Mouse (Mus musculus): ENCODE results near the gene Lbp.

The Lbp gene

DNA sequence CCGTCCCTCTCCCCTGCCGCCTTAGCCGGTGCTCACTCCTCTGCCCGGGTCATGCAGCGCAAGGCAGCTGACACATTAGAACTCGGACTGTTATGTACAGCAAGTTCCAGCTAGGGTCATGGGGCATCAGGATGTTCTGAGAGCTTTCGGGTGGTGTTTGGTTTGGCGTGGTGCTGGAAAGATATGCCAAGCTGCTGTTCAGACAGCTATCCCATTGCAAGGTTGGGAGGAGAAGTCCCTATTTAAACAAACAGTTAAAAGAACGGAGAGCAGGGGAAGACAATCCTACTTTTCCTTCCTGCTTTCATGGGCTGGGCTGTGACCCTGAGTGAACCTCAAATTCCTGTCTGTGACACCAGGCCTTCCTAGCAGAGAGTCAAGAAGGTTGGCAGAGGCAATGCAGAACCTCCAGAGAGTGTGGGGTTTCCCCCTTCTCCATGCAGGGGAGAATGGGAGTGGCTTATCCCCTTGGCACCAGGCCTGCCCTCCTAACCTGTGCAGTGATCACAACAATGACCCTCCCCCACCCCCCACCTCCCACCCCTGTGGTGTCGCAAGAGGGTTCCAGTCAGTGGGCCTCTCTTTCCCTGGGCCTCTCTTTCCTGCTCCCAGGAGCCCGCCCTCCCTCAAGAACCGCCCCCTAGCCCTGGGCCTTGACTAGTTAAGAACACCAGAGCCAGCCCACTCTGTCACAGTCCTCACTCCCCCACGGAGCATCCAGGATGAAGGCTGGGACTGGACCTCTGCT lies at the start of gene Lbp:
Gene Lbp (plus strand): TSS at position 546 of the 748 bp plus-strand sequence.
- no peak for DNase-seq (ENCODE audit: low spot score in 2 of 2)

DNA sequence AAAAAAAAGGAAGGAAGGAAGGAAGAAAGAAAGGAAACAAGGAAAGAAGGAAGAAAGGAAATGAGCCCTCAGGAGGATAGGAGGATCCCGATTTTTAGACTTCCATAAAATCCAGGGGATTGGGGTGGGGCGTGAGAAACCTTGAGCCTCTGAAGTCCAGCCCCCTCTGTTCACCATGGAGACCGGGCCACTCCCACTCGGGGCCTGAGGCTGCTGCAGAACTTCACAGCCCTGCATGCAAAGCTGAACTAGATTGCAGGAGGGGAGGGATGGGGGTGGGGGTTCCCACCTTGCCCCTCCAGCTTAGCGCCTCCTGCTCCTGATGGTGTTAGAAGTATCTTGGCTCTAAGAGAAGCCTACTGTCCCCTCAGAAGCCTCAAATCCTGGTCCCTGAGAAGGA lies 49.4 kb upstream of the Lbp start:
- DNase-seq (ENCODE audit: low spot score in 2 of 2), result no peak

DNA sequence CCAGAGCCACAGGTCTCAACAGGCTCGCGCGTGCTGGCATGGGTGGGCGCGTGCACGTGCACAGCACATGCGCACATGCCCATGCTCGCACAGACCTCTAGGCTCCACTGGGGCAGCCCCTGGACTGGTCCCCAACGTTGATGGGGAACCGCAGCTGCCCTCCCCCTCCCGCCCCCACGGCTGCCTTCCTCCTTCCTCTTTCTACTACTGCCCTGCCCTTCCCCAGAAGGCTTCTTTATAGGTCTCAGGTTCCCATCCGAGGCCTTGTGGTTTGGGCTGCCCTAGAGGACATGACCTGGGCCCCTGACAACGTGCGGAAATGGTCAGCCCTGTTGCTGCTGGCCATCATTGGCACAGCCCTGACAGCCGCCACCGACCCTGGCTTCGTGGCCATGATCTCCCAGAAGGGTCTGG lies 48.3 kb upstream of the Lbp start, which contains the start of gene Bpi:
Gene Bpi (plus strand): TSS at position 90 of the 414 bp plus-strand sequence.
- DNase-seq (ENCODE audit: low spot score in 2 of 2), result no peak

DNA sequence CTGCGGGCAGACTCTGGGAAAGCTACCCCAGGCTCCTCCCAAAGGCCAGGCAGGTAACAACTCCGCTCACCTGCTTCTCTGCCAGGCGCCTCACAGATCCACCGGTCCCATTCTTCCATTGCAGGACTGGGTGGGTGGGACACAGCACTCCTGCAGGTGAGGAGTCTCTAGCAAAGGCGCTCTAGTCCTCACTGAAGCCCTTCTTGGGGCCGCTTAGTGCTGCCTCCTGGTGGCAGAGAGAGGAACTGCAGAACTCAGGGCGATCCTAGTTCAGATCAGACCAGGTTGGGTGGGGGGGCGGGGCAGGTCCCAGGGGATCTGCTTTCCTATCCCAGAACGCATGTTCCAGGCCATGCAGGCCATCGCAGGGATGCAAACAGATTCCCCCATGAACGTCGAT lies 47.5 kb upstream of the Lbp start:
- DNase-seq (ENCODE audit: low spot score in 2 of 2), result peak in 1 of 2 experiments; percentile 36

DNA sequence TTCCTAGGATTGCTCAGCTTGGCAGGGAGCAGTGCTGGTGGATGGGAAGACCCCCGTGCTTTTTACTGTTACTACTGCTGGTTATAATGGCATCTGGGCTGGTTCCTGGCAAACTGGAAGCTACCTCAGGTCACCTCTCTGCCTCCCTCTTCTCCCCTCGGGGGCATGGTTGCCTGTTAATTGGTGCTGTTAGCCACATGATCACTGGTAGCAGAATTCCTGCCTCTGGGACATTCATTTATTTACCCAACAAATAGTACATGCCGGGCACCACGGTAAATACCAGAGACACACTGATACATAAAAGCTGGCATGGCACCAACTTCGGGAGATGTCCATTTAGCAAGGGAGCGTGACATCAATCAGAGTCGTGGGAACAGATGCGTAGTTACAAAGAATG lies 46.8 kb upstream of the Lbp start:
- no peak for DNase-seq (ENCODE audit: low spot score in 2 of 2)

DNA sequence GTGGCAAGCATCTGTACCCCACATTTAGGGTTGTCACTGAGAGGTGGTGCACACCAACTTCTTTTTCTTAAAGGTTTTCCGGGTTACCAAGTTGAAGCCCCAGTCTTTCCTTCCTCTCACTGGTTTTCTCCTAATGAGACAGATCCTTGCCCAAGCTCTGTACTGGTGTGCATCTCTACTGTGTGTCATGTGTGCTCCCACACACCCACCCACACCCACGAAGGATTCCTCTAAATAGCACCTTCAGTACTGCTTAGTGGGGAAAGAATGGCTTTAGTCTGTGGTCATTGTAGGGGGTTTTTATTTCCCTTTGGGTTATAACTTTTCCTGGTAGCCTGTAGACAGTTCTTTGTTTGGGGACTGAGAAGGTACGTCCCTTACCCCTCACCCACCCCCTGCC lies 41.4 kb upstream of the Lbp start:
- DNase-seq (ENCODE audit: low spot score in 2 of 2), result peak in 1 of 2 experiments; percentile 14

DNA sequence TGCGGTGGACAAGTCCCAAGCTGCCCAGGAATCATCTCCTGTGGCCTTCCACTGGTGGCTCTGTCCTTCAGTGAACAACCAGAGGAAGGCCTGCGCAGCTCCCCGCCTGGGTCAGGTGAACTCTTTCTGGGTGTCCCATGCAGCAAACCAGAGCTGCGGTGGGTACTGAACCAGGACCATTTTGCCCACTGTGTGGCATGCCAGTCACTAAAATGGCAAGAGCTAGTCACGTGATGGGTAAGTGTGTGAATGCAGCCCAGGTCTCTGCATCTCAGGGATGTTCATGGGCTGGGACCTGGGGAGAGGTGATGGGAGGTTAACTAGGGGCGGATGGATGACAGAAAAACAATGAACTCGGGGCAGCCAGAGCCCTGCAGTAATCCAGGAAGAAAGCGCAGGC lies 36.3 kb upstream of the Lbp start:
- DNase-seq (ENCODE audit: low spot score in 2 of 2), result no peak

DNA sequence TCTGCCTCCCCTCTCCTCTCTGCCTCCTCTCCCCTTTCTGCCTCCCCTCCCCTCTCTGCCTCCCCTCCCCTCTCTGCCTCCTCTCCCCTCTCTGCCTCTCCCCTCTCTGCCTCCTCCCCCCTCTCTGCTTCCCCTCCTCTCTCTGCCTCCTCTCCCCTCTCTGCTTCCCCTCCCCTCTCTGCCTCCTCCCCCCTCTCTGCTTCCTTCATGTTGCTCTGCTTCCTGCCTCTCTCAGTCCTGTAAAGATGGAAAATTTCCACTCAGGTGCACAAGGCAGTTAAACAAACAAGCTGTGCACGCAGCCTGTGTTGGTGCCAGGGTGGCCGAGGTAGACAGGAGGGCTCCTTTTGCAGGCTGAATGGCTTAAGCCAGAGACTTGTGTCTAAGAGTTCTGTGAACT lies 32.6 kb upstream of the Lbp start:
- DNase-seq (ENCODE audit: low spot score in 2 of 2), result no peak

DNA sequence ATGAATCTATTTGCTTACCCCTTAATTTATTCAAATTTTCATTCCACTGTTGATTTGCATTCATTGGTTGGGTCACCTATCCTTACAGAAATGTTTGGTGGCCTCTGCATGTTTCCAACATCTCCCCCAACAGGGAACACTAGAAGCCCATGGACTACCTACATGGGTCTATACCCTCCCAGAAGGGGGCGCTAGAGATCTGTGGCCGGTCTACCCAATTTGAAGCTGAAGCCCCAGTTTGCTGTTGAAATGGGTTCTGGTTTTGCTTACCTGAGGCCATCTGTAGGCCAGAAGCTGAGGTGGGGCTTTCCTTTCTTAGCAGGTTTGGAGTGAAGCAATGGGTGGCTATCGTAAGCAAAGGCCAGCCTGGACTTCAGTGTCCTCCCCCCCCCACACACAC lies 30.9 kb upstream of the Lbp start:
- DNase-seq (ENCODE audit: low spot score in 2 of 2), result no peak

DNA sequence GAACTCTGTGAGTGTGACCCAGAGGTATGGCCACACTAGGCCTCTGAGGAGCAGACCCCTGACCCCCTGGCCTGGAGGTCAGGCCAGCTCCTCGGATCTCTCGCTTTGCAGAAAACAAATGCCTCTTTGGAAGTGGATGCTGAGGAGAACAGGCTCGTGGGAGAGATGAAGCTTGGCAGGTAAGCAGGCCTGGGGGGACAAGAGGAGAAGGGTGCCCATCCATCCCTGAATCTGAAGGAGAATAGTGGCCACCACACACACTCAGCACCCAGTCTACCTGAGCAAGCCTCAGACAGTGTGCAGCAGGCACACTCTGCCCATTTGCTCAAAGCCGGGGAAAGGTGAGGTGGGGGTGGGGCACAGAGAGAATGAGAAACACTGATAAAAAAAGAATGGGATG lies 30.5 kb upstream of the Lbp start:
- DNase-seq (ENCODE audit: low spot score in 2 of 2), result no peak

DNA sequence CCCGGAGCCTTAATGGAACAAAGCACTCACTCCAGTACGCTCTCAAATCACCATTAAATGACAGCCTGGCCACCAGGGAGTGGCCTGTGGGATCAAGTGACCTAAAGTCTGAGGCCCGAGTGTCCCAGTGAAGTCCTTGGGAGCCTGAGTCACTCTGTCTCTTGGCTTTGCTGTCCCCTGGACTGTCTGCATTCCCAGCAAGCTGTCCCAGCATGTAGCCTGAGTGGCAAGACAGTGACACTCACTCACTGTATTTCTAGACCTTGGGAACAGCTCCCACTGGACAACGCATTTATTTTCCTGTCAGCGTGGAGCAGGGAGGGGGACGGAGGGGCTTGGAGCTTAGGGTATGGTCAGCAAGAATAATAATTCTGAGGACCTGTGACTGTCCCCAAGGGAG lies 29.8 kb upstream of the Lbp start:
- no peak for DNase-seq (ENCODE audit: low spot score in 2 of 2)

DNA sequence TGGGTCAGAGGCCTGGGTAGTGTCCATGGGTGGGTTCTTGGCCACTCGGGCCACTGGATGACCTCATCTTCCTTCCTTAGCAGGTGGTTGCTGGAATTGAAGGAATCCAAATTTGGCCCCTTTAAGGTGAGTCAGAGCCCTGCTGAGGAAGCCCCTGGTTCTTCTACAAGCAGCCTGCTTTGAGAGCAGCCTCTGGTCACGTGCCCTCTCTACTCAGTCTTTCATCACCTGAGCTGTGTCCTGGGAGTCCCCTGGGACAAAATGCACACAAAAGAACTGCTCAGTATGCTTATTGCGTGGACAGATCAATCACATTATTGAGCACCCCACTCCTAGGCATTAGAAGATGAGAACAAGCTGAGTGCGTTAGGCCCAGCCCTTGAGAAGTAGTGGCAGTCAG lies 29.4 kb upstream of the Lbp start:
- no peak for DNase-seq (ENCODE audit: low spot score in 2 of 2)

DNA sequence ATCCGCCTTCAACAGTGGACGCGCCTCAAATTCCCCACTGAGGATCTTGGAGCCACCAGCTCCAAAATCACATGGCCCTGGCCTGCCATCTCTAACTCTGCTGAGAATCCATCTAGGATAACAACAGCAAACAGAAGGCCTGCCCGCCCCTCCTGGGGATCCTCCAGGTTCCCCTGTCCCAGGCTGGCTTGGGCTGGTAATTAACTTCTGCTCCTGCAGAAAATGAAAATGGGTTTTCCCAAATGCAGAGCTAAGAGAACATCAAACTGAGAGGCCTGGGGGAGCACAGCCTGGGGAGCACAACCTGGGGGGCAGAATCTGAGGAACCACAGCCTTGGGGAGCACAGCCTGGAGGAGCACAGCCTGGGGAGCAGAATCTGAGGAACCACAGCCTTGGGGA lies 26.6 kb upstream of the Lbp start:
- no peak for DNase-seq (ENCODE audit: low spot score in 2 of 2)

DNA sequence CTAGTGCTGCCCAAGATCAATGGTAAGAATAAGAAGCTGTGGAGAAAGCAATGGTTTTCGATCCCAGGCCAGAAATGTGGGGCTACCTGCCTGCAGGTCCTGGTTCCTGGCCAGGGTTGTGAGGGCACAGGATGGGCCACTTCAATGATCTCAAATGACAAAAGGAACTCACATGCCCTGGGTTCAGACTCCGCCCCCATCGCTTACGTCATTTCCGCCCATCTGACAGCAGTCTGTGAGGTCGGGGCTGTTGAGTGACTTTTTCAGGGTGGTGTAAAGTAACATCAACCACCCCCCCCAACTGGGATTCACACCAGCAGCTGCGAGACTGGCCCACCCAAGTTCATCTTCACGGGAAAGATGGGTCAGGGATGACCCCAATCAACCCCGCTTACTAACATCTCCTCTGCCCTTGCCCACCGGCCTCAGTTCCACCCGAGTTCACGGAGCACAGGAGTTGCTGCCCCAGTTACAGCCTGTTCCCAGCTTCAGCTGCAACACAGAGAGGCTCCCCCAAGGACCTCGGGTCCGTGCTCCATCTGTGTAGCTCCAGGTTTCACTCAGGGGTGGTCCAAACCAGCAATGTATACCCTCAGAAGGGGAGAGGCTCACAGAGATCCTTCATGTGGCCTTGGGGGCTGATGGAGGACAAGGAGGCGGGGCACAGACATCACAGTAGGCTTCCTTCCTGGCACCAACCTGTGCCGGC lies 24.6 kb upstream of the Lbp start:
- DNase-seq (ENCODE audit: low spot score in 2 of 2), result no peak

DNA sequence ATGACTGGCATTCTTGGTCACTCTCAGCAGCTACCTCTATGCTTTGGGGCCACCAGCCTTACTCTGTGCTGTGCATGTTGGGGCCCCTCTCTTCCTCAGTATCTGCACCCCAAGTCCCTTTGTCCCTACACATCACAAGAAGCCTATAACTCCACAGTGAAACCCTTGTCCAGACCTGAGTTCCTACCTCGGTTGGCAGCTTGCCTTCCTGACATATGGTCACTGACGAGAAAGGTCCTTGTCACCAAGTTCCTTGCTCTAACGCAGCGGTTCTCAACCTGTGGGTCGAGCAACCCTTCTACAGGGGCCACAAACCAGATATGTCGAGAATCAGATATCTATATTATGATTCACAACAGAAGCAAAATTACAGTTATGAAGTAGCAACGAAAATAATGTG lies 23.2 kb upstream of the Lbp start:
- DNase-seq (ENCODE audit: low spot score in 2 of 2), result no peak

DNA sequence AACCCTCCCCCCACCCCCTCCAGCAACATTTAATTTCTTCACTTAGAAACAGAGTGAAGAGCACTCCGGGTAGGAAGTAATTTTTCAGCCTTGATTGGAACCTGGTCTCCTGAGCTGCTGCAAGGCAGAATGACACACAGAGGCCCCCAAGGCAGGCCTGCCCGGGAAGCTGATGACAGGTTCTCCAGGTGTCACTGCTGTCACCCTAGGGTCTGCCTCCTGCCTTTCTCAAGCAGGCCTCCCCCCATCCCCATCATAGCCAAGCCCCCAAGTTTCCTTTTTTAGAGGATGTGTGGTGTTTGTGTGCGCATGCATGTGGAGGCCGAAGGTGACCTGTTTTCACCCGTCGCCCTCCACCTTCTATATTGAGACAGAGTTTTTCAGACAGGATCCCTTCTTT lies 22.5 kb upstream of the Lbp start:
- DNase-seq (ENCODE audit: low spot score in 2 of 2), result no peak

DNA sequence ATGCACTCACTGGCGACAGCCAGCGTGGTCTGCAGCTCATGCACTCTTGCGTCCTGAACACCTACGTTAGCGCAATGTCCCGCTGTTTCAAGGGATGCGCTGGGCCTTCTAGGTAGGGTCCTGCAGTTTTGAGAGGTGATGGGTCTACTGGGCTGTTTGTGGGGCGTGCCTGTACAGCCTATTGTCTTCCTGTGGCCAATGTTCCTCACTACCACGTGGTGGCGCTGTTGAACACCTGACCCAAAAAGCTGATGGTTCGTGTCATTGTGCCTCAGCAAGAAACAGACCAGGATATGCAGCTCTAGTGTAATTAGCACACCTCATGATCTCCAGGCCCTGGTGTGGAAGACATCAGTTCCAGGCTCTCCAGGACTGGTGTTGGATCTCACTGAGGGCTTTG lies 21.7 kb upstream of the Lbp start:
- DNase-seq (ENCODE audit: low spot score in 2 of 2), result peak in 1 of 2 experiments; percentile 35

DNA sequence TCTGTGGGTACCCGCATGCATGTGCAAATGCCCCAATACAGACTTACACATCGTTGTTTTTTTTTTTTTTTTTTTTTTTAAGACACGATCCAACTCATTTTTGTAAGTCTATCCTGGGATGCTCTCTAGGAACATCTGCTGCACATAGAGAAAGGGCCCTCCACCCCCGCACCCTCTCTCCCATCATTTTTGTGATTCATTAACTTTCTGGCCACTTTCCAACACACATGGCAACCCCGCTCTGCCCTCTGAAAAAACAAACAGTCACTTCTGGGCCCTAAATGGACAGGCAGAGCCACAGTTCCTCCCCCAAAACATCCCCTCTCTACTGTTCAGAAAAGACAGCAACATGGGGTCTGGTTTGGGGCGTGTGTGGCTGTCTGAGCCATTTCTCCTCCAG lies 20.6 kb upstream of the Lbp start:
- DNase-seq (ENCODE audit: low spot score in 2 of 2), result peak in 1 of 2 experiments; percentile 27

DNA sequence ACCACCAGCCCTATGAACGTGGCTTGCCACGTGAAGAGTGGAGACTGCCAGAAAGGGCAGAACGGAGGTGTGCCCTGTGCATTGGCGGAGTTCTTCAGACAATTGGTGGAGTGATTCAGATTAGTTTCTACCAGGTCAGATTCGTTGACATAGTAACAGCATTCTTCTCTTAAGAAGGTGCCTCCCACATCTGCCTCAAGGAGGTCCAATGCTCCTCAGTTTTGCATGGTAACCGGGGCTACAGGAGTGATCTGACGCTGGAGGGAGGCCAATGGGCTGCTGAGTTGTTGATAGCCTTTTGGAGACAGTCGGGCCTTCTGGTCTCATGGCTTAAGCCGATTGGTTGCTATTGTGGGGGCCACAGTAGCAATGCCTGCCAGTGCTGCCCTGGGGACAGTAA lies 10.6 kb upstream of the Lbp start:
- DNase-seq (ENCODE audit: low spot score in 2 of 2), result no peak

DNA sequence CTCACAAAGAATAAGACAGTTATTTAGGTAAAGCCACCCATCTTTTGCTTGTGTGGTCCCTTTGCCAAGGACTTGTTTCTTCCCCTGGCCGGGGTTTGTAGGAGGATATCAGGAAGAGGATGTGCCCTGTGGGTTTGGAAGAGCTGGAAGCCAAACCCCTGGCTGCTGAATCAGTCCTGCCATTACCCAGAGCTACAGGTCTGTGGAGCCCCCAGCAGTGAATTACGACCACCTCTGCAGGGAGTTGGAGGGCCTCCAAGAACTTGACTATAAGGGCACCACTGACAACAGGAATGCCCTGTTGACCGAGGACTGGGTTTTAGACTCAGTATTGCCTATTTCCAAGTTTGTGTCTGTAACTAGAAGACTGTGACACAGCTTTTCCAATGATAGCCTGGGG lies 7.1 kb upstream of the Lbp start:
- no peak for DNase-seq (ENCODE audit: low spot score in 2 of 2)

DNA sequence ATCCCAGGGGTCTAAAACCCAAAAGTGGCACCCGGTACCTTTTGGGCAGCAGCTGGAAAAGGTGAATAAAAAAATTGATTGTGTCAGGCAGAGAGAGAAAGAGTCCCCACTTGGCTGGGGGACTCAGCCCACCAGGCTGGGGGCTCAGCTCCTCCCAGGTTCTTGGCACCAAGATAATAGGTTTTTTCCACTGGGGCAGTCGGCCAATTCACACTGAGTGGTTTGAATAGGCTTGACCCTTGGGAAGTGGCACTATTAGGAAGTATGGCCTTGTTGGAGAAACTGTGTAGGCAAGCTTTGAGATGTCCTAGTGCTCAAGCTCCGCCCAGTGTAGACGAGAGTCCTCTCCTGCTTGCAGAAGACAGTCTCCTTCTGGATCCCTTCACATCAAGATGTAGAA lies 6.6 kb upstream of the Lbp start:
- no peak for DNase-seq (ENCODE audit: low spot score in 2 of 2)

DNA sequence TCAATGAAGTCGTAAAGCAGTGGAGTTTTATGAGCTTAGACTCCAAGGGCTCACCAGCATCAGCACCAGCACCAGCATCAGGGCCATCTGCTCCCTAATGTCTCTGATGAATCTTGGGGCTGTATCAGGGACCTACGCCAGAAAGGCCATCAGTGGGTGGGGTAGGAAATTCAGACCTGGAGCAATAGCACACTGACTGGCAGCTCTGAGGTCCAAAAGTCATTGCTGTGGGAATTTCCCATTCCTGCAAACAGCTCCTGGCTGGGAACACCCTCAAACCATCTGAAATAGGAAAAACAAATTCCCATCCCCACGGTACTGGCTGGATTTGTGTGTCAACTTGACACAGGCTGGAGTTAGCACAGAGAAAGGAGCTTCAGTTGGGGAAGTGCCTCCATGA lies 3.5 kb upstream of the Lbp start:
- DNase-seq (ENCODE audit: low spot score in 2 of 2), result no peak

DNA sequence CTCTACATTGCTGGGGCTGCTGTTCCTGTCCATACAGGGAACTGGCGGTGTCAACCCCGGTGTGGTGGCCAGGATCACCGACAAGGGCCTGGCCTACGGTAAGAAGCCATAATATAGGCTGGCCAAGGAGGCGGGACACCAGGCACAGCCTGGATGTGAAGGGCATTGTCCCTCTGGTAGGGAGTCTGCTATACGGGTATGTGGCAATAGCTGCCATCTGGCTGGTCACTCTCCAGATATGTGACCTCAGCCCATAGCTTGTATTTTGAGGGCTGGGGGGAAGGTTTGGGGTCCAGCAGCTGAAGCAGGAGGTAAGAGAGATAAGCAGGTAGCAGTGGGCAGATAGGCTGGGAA lies 380 bp downstream of the Lbp start:
- DNase-seq (ENCODE audit: low spot score in 2 of 2), result no peak

DNA sequence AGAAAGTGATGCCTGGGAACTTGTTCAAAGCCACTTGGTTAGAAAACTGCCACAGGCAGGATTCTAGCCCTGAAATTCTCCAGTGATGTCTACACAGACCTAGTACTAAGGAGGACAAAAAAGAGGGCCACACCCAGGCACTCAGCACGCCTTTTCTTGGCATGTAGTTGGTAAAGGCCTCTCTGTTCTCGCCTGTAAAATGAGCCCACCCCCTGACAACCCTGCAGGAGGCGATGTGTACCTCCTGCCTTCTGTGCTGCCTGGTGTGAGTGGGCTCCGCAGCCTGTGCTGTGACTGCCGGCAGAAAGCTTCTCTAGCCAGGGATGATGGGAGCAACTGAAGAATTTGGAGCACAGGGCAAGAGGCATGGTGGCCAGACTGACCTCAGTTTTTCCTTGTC lies 2.0 kb downstream of the Lbp start:
- peak in 1 of 2 experiments; percentile 23 for DNase-seq (ENCODE audit: low spot score in 2 of 2)

Data from left cerebral cortex, adult 9 months (tissue).